In genomic region chr11:3832193-3832901, GRCm38 (mm10) we compare ENCODE assay signal across 10 mouse cellular contexts. TPM values are rescaled to one million over a fixed set of nuclear protein-coding genes. Genes with fewer than 3 reads are reported as not detected.
A peak's percentile ranks its signal among the peaks of the same experiment; 100 is the strongest.
DNase-seq lines count a peak whose midpoint lies in the region; ATAC-seq and TF ChIP-seq lines count a peak whose summit lies in the region.
"Had no signal": no experiment of that assay in that cellular context is flagged by ENCODE, and none has a peak within 500 bp of the region (broad histone marks: within the 10 kb centered on the region; RNA-seq: fewer than 3 reads in every experiment).

No protein-coding gene starts in this region.

- H3K4me3 ChIP-seq in liver, postnatal 0 days (ENCODE audit: low read depth, low read length) = no peak overlapping the region
- H3K4me3 ChIP-seq in liver, embryonic 12.5 days = no peak overlapping the region
- no peak overlapping the region for H3K4me3 ChIP-seq in intestine, embryonic 15.5 days (replicated peaks)
- H3K4me3 ChIP-seq: hindbrain, embryonic 15.5 days; megakaryocyte, embryonic 14.5 days had no signal

- no peak overlapping the region for H3K4me2 ChIP-seq in liver, postnatal 0 days (ENCODE audit: low read depth, low read length)
- H3K4me2 ChIP-seq in liver, embryonic 12.5 days = no peak overlapping the region
- H3K4me2 ChIP-seq in intestine, embryonic 15.5 days (replicated peaks) = no peak overlapping the region
- H3K4me2 ChIP-seq: hindbrain, embryonic 15.5 days had no signal

- no peaks in the 10 kb centered on the region for H3K36me3 ChIP-seq in liver, postnatal 0 days (replicated peaks; ENCODE audit: insufficient read depth, low read length)
- no peaks in the 10 kb centered on the region for H3K36me3 ChIP-seq in liver, embryonic 12.5 days
- H3K36me3 ChIP-seq in intestine, embryonic 15.5 days = no peaks in the 10 kb centered on the region
- H3K36me3 ChIP-seq: hindbrain, embryonic 15.5 days had no signal

- H3K27me3 ChIP-seq in liver, postnatal 0 days (ENCODE audit: insufficient read depth, low read length) = no peaks in the 10 kb centered on the region
- peaks cover 4% of the 10 kb centered on the region for H3K27me3 ChIP-seq in liver, embryonic 12.5 days (replicated peaks)
- H3K27me3 ChIP-seq in intestine, embryonic 15.5 days (replicated peaks) = no peaks in the 10 kb centered on the region
- H3K27me3 ChIP-seq: hindbrain, embryonic 15.5 days had no signal

- H3K9me3 ChIP-seq in liver, postnatal 0 days (ENCODE audit: low read length) = no peaks in the 10 kb centered on the region
- H3K9me3 ChIP-seq in liver, embryonic 12.5 days (replicated peaks) = no peaks in the 10 kb centered on the region; the same call in 1 of the 2 replicates
- H3K9me3 ChIP-seq in intestine, embryonic 15.5 days = no peaks in the 10 kb centered on the region
- H3K9me3 ChIP-seq: hindbrain, embryonic 15.5 days had no signal

- no peak overlapping the region for H3K9ac ChIP-seq in liver, postnatal 0 days (replicated peaks)
- H3K9ac ChIP-seq in liver, embryonic 12.5 days = no peak overlapping the region
- no peak overlapping the region for H3K9ac ChIP-seq in intestine, embryonic 15.5 days
- H3K9ac ChIP-seq: hindbrain, embryonic 15.5 days had no signal

- intact Hi-C loops in left cerebral cortex, postnatal 14 days (cut with DNase I) = no loop called here

- no peak for ATAC-seq in liver, postnatal 0 days
- ATAC-seq in liver, embryonic 12.5 days = no peak
- no peak; the same call in 1 of the 2 replicates for ATAC-seq in granulocyte monocyte progenitor cell, adult 5-6 weeks (replicated peaks; ENCODE audit: poor library complexity, severe bottlenecking)
- no peak for ATAC-seq in intestine, embryonic 15.5 days

- peak; percentile 35 to 77 for DNase-seq in frontal cortex, adult 2 months (ENCODE audit: extremely low spot score in 1 of 2, low spot score in 1 of 2)
- DNase-seq in frontal cortex, postnatal 25 days (ENCODE audit: low spot score in 2 of 2) = no peak
- DNase-seq in liver, postnatal 0 days = no peak
- peak; percentile 35 for DNase-seq in ZHBTc4 (ENCODE audit: low read depth, low spot score)
- DNase-seq in left cerebral cortex, postnatal 14 days (ENCODE audit: low spot score in 2 of 2) = peak; percentile 61 to 68

- 42% methylated on average over 6 of the region's 6 CpGs for WGBS in liver, postnatal 0 days (ENCODE audit: insufficient replicate concordance)
- 43% methylated on average over 6 of the region's 6 CpGs for WGBS in liver, embryonic 12.5 days (ENCODE audit: insufficient replicate concordance)
- WGBS in intestine, embryonic 15.5 days = 51% methylated on average over 6 of the region's 6 CpGs

- H3K27ac ChIP-seq in liver, postnatal 0 days (ENCODE audit: low read depth) = no peak overlapping the region
- H3K27ac ChIP-seq in liver, embryonic 12.5 days = no peak overlapping the region
- H3K27ac ChIP-seq in intestine, embryonic 15.5 days = no peak overlapping the region
- H3K27ac ChIP-seq: hindbrain, embryonic 15.5 days had no signal

- 0 out of 2 replicates have a peak, but pooled peaks cover 3% of the 10 kb centered on the region for H3K4me1 ChIP-seq in liver, postnatal 0 days (ENCODE audit: insufficient read depth)
- H3K4me1 ChIP-seq in liver, embryonic 12.5 days = no peaks in the 10 kb centered on the region
- 0 out of 2 replicates have a peak, but pooled peaks cover 3% of the 10 kb centered on the region for H3K4me1 ChIP-seq in intestine, embryonic 15.5 days (replicated peaks)

- TF ChIP-seq CTCF in liver, postnatal 0 days (IDR thresholded peaks at IDR 0.05; ENCODE audit: low read depth) = peak; percentile 40

- no peak for TF ChIP-seq EP300 in liver, postnatal 0 days (IDR thresholded peaks at IDR 0.05; ENCODE audit: low read depth)

RNA-seq across cellular contexts. Expression of gene Osbp2, which starts 31.4 kb away (rescaled TPM):
- 65.4 TPM in 2 replicates for polyA plus RNA-seq in frontal cortex, adult 2 months (2012; rRNA removed)
- 0.07 TPM in 1 of 2 replicates, not detected in the other for polyA plus RNA-seq in liver, postnatal 0 days (2015; fragmentation: Nextera tagmentation; extraction: Ambion mirVana)
- polyA plus RNA-seq in liver, embryonic 12.5 days (2016; fragmentation: Nextera tagmentation; extraction: Ambion mirVana) = 0.15 and 0.20 TPM in 2 replicates
- 100 to 1,000 TPM; 153 to 161 TPM for total RNA-seq in left cerebral cortex, postnatal 14 days (2021)
- 0.19 TPM in 1 of 2 replicates, not detected in the other for total RNA-seq in granulocyte monocyte progenitor cell, adult 5-6 weeks (2014; fragmentation: Nextera tagmentation)
- total RNA-seq in granulocyte monocyte progenitor cell, adult 5-6 weeks (2017) = not detected in 2 replicates
- polyA plus RNA-seq in intestine, embryonic 15.5 days (2015; fragmentation: Nextera tagmentation; extraction: Ambion mirVana) = 0.50 and 1.1 TPM in 2 replicates

Comparison
In these comparisons a context has a peak if more than half of its experiments do, and no peak if none do; other contexts are left out.
1. DNase-seq: peak in frontal cortex, adult 2 months (2 of 2), ZHBTc4 (single experiment) and left cerebral cortex, postnatal 14 days (2 of 2); none in frontal cortex, postnatal 25 days (0 of 2) and liver, postnatal 0 days (single experiment).
2. RNA of gene Osbp2, which starts 31.4 kb away (polyA plus RNA-seq): 65.4 TPM in frontal cortex, adult 2 months; 0.50 to 1.1 TPM in intestine, embryonic 15.5 days, 0.15 to 0.20 TPM in liver, embryonic 12.5 days and 0.07 TPM in liver, postnatal 0 days; every median in the first group is over 10 times any median in the second.